Mouse (Mus musculus): ENCODE measurements around the gene Nrxn1.
A peak's percentile ranks its signal among the peaks of the same experiment; 100 is the strongest.

GRCm38 (mm10) chr17:90584666-90585195 lies 508.1 kb downstream of the Nrxn1 start:
- TF ChIP-seq POLR2A (IDR thresholded peaks at IDR 0.05; ENCODE audit: low read depth, low read length): no peak
- TF ChIP-seq CTCF (conservative IDR thresholded peaks at IDR 0.05; ENCODE audit: insufficient read depth, insufficient read length, low read depth, low read length): peak; percentile 60

Measured in kidney, adult 2 months (tissue).